Mouse (Mus musculus): ENCODE data around the gene Gcnt7.

Gene Gcnt7

DNA sequence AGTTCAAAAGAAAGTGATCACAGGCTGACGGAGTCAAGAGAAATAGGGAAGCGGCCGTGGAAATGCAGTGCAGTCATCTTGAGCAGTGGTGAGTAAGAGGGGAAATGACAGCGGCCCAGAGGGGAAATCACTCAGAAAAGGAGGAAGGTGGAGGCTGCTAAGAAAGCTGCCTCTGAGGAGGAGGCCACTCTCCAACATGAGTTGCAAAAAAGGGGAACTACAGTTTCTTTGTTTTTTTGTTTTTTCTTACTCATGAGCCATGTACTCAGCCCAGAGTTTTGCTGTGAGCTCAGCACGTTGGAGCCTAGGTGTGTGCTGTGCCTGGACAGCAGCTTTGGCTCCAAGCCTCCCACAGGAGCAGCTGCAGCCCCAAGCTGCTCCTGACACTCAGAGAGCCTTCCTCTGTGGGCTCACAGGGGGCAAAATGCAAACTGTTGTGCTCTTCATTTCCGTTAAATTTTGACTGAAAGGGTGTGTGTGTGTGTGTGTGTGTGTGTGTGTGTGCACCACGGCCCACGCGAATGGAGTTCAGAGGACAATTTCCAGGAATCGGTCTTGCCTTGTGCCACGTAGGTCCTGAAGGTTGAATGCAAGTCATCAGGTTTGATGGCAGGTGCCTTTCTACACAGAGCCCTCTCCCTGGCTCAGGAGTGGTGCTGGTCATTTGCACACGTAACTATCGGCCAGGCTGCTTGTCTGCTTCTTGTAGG is 57.1 kb downstream of the Gcnt7 start:
- peak; percentile 28 for DNase-seq
